Comparison of ENCODE assay signal across 35 mouse cellular contexts in the genomic region with DNA sequence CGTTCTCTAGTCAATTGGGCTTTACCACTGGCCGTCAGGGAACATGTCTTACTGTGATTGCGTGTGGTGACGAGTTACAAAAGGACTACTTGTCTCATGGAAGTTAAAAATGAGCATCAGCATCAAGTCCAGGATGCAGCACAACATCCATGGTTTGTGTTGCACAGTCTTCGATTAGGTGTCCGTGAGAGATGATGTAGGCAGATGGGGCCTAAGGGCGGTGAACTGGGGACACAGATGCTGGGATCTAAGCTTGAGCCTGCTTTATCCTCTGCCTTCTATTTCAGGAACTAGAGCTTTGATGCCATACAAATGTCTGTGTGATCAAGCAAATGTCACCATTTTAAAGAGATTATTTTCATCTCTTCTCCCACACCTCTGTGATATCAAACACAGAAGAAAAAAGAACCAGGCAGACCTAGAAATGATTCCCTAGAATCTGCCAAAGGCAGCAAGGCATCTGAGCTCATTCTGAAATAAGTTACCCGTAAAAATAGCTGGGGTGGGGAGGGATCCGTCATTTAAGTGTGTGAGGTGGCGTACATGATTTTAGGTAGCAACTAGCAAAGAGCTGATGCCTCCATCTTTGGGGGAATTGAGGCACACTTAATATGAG. TPM values are rescaled to one million over a fixed set of nuclear protein-coding genes. Genes with fewer than 3 reads are reported as not detected.
DNase-seq lines count a peak whose midpoint lies in the region; ATAC-seq and TF ChIP-seq lines count a peak whose summit lies in the region.
"Had no signal": no experiment of that assay in that cellular context is flagged by ENCODE, and none has a peak within 500 bp of the region (broad histone marks: within the 10 kb centered on the region; RNA-seq: fewer than 3 reads in every experiment).

No protein-coding gene starts in this region.

- 0 out of 2 replicates have a peak, but pooled peaks have one; percentile 7 for ATAC-seq in liver, postnatal 0 days
- 0 out of 2 replicates have a peak, but pooled peaks have one; percentile 13 for ATAC-seq in erythroblast, adult 5-6 weeks (replicated peaks; ENCODE audit: low FRiP score, poor library complexity, severe bottlenecking)
- ATAC-seq in kidney, embryonic 15.5 days (replicated peaks; ENCODE audit: low FRiP score): no peak
- ATAC-seq: forebrain, embryonic 14.5 days; forebrain, postnatal 0 days; hindbrain, embryonic 16.5 days; Patski had no signal

- 87% methylated on average over 10 of the region's 10 CpGs for WGBS in heart, embryonic 10.5 days
- WGBS in liver, postnatal 0 days (ENCODE audit: insufficient replicate concordance): 92% methylated on average over 10 of the region's 10 CpGs
- 92% methylated on average over 10 of the region's 10 CpGs for WGBS in kidney, embryonic 15.5 days

- H3K27ac ChIP-seq in heart, embryonic 10.5 days: no peak overlapping the region
- H3K27ac ChIP-seq in liver, postnatal 0 days (ENCODE audit: low read depth): no peak overlapping the region
- no peak overlapping the region for H3K27ac ChIP-seq in kidney, embryonic 15.5 days
- H3K27ac ChIP-seq: heart, embryonic 15.5 days; hindbrain, embryonic 10.5 days; hindbrain, embryonic 13.5 days had no signal

- no peaks in the 10 kb centered on the region for H3K9me3 ChIP-seq in heart, embryonic 10.5 days
- no peaks in the 10 kb centered on the region for H3K9me3 ChIP-seq in liver, postnatal 0 days (ENCODE audit: low read length)
- no peaks in the 10 kb centered on the region for H3K9me3 ChIP-seq in kidney, embryonic 15.5 days (replicated peaks)
- H3K9me3 ChIP-seq: G1E; heart, embryonic 12.5 days; heart, embryonic 15.5 days; hindbrain, embryonic 10.5 days; hindbrain, embryonic 13.5 days had no signal

- no peaks in the 10 kb centered on the region for H3K27me3 ChIP-seq in heart, embryonic 10.5 days (ENCODE audit: insufficient read depth, poor library complexity, severe bottlenecking)
- no peaks in the 10 kb centered on the region for H3K27me3 ChIP-seq in liver, postnatal 0 days (ENCODE audit: insufficient read depth, low read length)
- no peaks in the 10 kb centered on the region for H3K27me3 ChIP-seq in kidney, embryonic 15.5 days
- H3K27me3 ChIP-seq: CH12.LX; heart, embryonic 12.5 days; heart, embryonic 15.5 days; hindbrain, embryonic 13.5 days; Patski had no signal

- no peak overlapping the region for H3K9ac ChIP-seq in liver, postnatal 0 days (replicated peaks)
- H3K9ac ChIP-seq in kidney, embryonic 15.5 days: no peak overlapping the region
- H3K9ac ChIP-seq: forebrain, postnatal 0 days; heart, embryonic 12.5 days; heart, embryonic 15.5 days; hindbrain, embryonic 13.5 days had no signal

- peaks cover 9% of the 10 kb centered on the region for H3K4me1 ChIP-seq in heart, embryonic 10.5 days
- no peaks in the 10 kb centered on the region for H3K4me1 ChIP-seq in liver, postnatal 0 days (ENCODE audit: insufficient read depth)
- no peaks in the 10 kb centered on the region for H3K4me1 ChIP-seq in kidney, embryonic 15.5 days
- H3K4me1 ChIP-seq: heart, embryonic 15.5 days had no signal

- DNase-seq in heart, adult 11 months: peak; percentile 68
- no peak for DNase-seq in heart, embryonic 10.5 days (ENCODE audit: low spot score)
- no peak for DNase-seq in liver, postnatal 0 days
- DNase-seq in liver: no peak
- peak; percentile 76 for DNase-seq in brain, adult 2 months (ENCODE audit: low read depth, low spot score)
- no peak for DNase-seq in adrenal gland, postnatal 10 days
- DNase-seq: adrenal gland, postnatal 14 days; B cell, adult 2 months; cerebellum, adult 11-12 months; cerebellum, adult 8-10 months; cerebellum, postnatal 10 days; cerebellum, postnatal 36 days; forebrain, postnatal 0 days; gastrocnemius, postnatal 10 days; gastrocnemius, postnatal 36 days; heart, postnatal 10 days; heart, postnatal 36 days had no signal

- peaks cover 5% of the 10 kb centered on the region; the same call in 1 of the 2 replicates for H3K36me3 ChIP-seq in heart, embryonic 10.5 days
- peaks cover 30% of the 10 kb centered on the region for H3K36me3 ChIP-seq in liver, postnatal 0 days (replicated peaks; ENCODE audit: insufficient read depth, low read length)
- peaks cover 7% of the 10 kb centered on the region for H3K36me3 ChIP-seq in kidney, embryonic 15.5 days

- TF ChIP-seq CTCF in liver, postnatal 0 days (IDR thresholded peaks at IDR 0.05; ENCODE audit: low read depth): no peak

- H3K4me2 ChIP-seq in liver, postnatal 0 days (ENCODE audit: low read depth, low read length): no peak overlapping the region
- no peak overlapping the region for H3K4me2 ChIP-seq in kidney, embryonic 15.5 days
- H3K4me2 ChIP-seq: heart, embryonic 12.5 days; heart, embryonic 15.5 days; hindbrain, embryonic 13.5 days had no signal

- no peak overlapping the region for H3K4me3 ChIP-seq in heart, embryonic 10.5 days
- H3K4me3 ChIP-seq in liver, postnatal 0 days (ENCODE audit: low read depth, low read length): no peak overlapping the region
- no peak overlapping the region for H3K4me3 ChIP-seq in kidney, embryonic 15.5 days (replicated peaks)
- H3K4me3 ChIP-seq: heart, embryonic 12.5 days; heart, embryonic 15.5 days; hindbrain, embryonic 10.5 days; hindbrain, embryonic 13.5 days had no signal

- TF ChIP-seq EP300 in liver, postnatal 0 days (IDR thresholded peaks at IDR 0.05; ENCODE audit: low read depth): no peak

RNA-seq across cellular contexts. Expression of gene 4930524B15Rik, which starts 28.4 kb away (rescaled TPM):
- polyA plus RNA-seq in heart, embryonic 10.5 days (2016; fragmentation: Nextera tagmentation; extraction: Ambion mirVana): 0.30 and 0.35 TPM in 2 replicates
- not detected in 2 replicates for polyA plus RNA-seq in liver, postnatal 0 days (2015; fragmentation: Nextera tagmentation; extraction: Ambion mirVana)
- not detected in 2 replicates for total RNA-seq in erythroblast, adult 5-6 weeks (2015; ENCODE audit: low replicate concordance)
- total RNA-seq in erythroblast, adult 5-6 weeks (2017; ENCODE audit: low replicate concordance): not detected in 2 replicates
- not detected for total RNA-seq in adrenal gland, postnatal 10 days (2021)
- polyA plus RNA-seq in kidney, embryonic 15.5 days (2015; fragmentation: Nextera tagmentation; extraction: Ambion mirVana): 0.12 and 0.15 TPM in 2 replicates
- total RNA-seq: adrenal gland, adult 18-20 months; adrenal gland, postnatal 14 days; adrenal gland, postnatal 4 days; CH12.LX; G1E; gastrocnemius, adult 18-20 months; gastrocnemius, postnatal 10 days; gastrocnemius, postnatal 36 days; granulocyte monocyte progenitor cell, adult 5-6 weeks; heart, adult 8-10 months; heart, postnatal 10 days; heart, postnatal 36 days had no signal
- polyA plus RNA-seq: embryonic facial prominence, embryonic 11.5 days; embryonic facial prominence, embryonic 14.5 days; G1E; Patski had no signal

Comparison
In these comparisons a context has a peak if more than half of its experiments do, and no peak if none do; other contexts are left out.
1. DNase-seq: peak in heart, adult 11 months (single experiment) and brain, adult 2 months (single experiment); none in heart, embryonic 10.5 days (single experiment), liver, postnatal 0 days (single experiment), liver (single experiment) and adrenal gland, postnatal 10 days (single experiment).